Mouse (Mus musculus): Measurements from ENCODE around the gene G430095P16Rik.

DNA sequence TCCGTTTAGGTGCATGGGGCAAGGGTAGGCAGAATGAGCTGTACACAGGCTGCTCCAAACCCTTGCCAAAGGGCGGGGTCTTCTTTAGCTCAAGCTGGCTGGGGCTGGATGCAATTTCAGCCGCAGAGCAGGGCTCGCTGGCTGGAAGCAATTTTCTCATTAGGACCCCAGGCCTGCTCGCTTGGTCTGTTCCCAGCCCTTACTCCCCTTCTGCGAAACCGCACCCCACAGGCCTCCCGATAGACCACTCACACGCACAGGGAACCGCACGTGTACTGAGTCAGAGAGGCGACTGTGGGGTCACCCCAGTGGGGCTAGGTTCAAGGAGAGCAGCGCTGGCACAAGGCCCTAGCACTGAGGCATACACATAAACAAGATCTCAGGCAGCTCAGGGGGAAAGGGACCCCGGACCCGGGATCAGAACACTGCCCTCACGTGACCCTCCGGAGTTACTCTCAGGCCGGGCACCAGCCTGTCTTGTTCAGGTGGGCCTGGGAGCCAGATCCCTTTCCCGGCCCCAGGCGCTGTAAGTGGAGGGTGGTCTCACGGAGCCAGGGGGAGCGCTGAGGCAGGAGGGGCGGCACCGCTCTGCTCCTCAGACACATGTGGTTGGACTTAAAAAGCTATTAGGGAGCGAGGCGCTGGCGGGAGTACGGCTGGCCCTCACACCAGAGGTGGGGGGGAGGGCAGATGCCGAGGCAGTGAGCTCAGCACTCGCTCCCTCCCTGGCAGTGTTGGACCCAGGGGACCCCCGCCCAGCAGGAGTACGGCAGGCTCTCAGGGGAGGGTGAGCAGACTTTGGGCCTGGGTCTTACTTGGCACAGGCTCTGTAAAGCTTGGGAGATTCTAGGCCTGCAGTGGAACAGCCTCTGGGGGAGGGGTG is 19.6 kb downstream of the G430095P16Rik start:
- TF ChIP-seq GATA1 (IDR thresholded peaks at IDR 0.05; ENCODE audit: borderline replicate concordance, low read length) (no peak), FLI1 (IDR thresholded peaks at IDR 0.05; ENCODE audit: low read length) (no peak)
